Mouse (Mus musculus) ovary, adult 10 weeks (tissue): ENCODE results near the gene Slc10a1. TPM values are rescaled to one million over a fixed set of nuclear protein-coding genes. Genes with fewer than 3 reads are reported as not detected.

Source experiments
- polyA plus RNA-seq: library from polyadenylated mRNA; stranded (reverse); fragments of 350-450 nt; fragmentation: Illumina TruSeq; extraction: RNeasy Lipid Tissue Mini Kit (QIAGEN cat#74804); gene quantifications from one replicate; pipeline ENCODE4 v1.2.3, GENCODE M21; 2014

The Slc10a1 gene
- polyA plus RNA-seq, result not detected

DNA sequence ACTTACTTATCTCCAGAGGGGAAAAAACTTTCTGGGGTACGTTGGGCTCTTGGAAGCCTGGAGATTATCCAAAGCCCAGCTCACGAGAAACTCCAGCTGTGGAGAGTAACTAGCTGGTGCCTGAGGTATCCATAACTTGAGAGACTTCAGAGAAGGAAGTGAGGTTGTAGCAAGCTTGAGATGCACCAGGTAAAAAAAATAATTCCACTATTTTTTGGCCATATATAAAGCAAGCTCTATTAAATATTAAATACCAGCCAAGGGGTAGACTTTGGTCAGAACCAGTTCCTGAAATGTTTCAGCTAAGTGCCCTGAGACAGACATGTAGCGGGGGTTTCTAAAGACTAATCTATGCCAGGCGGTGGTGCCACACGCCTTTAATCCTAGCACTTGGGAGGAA is at the start of gene Slc10a1:
Slc10a1 (minus strand) TSS at position 101 of the 400 bp plus-strand sequence.

GRCm38 (mm10) chr12:80945334-80945995 is 23.0 kb downstream of the Slc10a1 start, which contains the start of gene Srsf5:
Srsf5 (plus strand) TSS chr12:80945504.

Other genes with a start within 250 kb of the Slc10a1 start
- gene Ccdc177, start 208.0 kb downstream of the Slc10a1 start, polyA plus RNA-seq, result 0.17 TPM
- 51.4 TPM for gene Susd6, start 178.2 kb downstream of the Slc10a1 start, polyA plus RNA-seq
- 239 TPM for gene Srsf5, start 23.2 kb downstream of the Slc10a1 start, polyA plus RNA-seq
- 31.5 TPM for gene Smoc1, start 58.1 kb upstream of the Slc10a1 start, polyA plus RNA-seq